Mouse (Mus musculus): Measurements from ENCODE around the gene 1700003H04Rik.

The 1700003H04Rik gene

DNA sequence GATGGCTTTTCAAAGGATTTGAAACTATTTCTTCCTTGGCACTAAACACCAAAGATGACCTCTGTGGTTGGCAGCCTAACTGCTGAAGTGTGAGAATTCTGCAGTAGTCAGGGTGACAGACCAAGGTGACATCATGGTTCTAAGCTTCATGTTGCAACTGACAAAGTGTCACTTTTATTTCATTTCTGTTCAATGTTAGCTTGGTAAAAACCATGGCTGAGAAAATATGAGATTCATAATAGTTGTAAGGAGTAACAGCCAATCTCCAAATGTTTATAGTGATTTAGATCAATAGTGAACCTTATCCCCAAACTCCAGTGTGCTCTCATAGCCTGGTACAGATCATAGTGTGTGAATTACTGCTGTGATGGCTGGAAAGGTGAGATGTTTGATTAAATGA lies at the start of gene 1700003H04Rik:
Gene 1700003H04Rik (minus strand): TSS at position 101 of the 400 bp plus-strand sequence.
- no peak for DNase-seq (ENCODE audit: low spot score in 2 of 2)

DNA sequence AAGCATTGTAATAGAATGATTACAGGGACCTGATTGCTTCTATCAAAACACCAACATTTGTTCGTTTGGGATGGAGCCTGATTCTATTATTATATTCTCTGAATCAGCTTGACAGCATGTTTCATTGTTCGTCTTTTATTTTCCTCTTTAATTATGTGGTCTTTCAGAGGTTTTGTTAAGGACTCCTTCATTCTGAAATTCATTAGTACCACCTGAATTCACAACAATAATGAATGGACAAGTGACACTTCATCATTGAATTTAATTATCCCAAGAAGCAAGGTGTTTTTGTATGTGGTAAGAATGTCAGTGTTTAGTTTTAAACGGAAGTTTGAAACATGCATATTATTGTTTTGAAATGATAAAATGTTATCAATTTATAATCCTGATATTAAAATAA lies 42.1 kb upstream of the 1700003H04Rik start:
- DNase-seq (ENCODE audit: low spot score in 2 of 2) = no peak

- no peak for DNase-seq (ENCODE audit: low spot score in 2 of 2)
These were observed 32.4 kb upstream of the 1700003H04Rik start for GRCm38 (mm10) chr3:124613287-124613686.

GRCm38 (mm10) chr3:124609956-124610355 lies 29.1 kb upstream of the 1700003H04Rik start:
- no peak for DNase-seq (ENCODE audit: low spot score in 2 of 2)

DNA sequence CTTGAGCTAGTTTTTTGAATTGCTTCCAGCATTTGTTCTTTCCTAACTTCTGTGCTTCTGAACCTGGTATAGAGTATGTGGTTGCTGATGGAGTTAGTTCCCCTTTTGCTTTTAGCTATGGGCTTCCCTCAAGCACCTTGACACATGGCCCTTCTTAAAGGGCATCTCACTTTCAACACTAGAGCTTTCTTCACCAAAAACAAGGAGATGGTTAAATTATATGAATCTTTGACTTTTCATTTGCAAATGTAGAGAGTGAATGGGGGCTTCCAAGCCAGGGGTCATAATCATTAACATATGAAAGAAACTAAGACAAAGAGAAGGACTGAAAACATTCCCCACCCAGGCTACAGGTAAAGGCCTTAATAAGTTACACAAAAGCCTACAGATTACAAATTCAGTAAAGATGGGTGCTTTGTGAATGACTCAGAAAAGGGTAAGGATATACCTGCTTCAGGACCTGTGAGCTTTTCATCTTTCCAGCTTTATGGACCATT lies 25.2 kb upstream of the 1700003H04Rik start:
- DNase-seq (ENCODE audit: low spot score in 2 of 2) = no peak

DNA sequence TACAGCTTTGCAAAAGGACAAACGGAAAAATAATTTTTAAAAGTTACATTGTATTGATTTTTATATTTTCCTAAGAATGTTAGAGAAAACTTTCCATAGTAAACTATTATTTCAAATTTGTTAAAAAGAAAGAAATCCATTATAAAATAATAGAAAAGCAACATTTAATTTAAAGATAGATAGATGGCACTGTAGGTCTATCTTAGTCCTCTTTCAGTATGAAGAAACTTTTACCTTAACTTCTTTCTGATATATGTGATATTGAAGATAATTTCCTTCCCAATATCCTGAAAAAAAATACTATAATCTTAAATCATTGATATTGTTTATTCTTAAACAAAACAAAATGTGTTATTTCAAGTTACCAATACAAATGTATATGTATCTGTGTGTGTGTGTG lies 24.6 kb upstream of the 1700003H04Rik start:
- DNase-seq (ENCODE audit: low spot score in 2 of 2) = no peak

DNA sequence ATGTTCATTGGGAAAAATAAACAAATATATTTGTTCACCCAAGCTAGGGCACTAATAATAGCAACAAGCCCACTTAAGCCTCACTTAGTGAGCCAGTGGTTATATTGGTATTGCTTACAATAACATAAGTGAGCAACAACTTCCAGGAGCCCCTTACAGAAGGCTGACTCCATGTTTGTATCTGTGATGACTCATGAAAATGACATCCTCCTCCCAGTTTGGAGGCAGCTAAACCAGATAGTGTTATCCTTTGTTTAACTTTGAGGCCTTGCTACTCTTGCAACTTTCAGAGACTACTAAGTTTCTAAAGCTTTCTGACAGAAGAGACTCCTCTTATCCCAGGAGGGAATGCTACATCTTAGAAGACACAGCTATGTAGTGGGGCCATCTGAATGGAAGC lies 16.9 kb upstream of the 1700003H04Rik start:
- no peak for DNase-seq (ENCODE audit: low spot score in 2 of 2)

DNA sequence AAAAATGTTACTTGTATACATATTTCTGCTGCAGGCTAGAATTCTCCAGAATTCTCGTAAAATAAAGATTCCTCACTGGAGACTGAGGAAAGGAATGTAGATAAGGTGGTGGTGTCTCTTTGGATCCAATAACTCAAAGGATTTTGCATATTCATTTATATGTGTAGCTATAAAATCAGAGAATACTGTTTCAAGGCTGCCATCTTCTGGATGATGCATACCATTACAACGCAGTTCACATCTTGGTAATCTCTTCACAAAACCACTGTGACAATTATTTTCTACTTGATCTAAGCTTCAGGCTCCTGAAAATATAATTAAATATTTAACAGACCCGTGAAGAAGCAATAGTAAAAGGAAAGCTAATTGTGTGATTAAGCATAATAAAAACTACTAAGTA lies 6.6 kb upstream of the 1700003H04Rik start:
- no peak for DNase-seq (ENCODE audit: low spot score in 2 of 2)

GRCm38 (mm10) chr3:124585761-124586160 lies 4.9 kb upstream of the 1700003H04Rik start:
- peak in 1 of 2 experiments; percentile 8 for DNase-seq (ENCODE audit: low spot score in 2 of 2)

DNA sequence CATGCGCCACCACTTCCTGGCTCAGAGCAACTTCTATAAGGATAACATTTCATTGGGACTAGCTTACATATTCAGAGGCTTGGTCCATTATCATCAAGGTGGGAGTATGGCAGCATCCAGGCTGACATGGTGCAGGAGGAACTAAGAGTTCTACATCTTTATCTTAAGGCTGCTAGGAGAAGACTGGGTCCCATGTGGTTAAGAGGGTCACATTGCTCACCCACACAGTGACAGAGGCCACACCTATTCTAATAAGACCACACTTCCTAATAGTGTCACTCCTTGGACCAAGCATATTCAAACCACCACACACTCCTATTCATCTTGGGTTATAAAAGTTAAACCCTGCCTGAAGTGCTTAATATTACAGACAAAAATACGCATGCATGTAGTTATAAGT lies 23.6 kb downstream of the 1700003H04Rik start:
- no peak for DNase-seq (ENCODE audit: low spot score in 2 of 2)

DNA sequence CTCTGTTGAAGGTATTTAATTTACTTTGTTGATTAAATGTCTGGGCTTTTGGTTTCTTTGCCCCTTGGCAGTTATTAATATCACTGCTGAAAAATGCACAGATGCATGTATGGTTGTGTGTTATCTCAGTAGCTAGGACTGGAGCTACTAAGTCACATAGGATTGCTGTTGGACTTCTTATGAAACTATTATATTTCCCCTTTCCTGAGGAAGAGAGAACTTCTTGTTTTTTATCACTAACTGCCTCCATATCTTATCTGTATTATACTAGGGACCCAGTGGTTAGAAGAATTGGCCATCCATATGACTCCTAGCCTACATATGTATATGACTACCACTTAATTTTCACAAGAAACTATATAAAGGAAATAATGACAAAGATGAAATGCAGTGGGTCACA lies 24.9 kb downstream of the 1700003H04Rik start:
- DNase-seq (ENCODE audit: low spot score in 2 of 2) = no peak

DNA sequence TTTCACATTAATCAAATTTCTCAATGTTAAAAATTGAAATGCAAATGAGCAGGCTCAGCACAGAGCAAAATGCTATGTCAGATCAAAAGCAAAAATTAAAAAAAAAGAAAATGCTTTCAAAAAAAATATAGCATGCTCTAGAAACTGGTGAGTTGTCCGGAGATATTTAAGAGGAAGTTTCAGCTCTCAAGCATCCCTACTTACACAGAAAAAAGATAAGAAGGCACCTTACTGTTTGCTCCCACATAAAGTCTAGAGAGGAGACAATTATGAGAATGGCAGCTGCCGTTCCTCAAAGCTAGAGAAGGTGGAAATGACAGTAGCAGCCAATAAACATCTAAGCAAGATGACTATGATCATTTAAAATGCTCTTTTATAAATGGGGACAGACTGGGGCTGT lies 25.8 kb downstream of the 1700003H04Rik start:
- DNase-seq (ENCODE audit: low spot score in 2 of 2) = no peak

DNA sequence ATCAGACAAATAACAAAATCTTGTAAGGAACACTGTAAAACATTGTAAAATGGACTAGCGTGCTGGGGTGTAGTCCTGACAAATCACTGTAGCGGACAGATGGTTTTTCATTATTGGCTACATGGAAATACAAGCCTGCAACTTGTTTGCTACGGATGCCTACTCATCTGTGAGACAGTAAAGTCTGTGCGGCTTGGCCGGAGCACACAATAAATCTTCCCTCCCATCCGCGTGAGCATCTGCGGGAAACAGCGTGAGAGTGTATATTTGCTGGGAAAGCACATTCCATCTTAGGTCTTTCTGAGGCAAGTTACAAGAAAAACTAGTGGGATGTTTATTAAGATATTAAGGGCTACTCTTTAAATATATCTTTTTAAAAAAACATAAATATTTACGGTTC lies 32.0 kb downstream of the 1700003H04Rik start:
- peak in 1 of 2 experiments; percentile 27 for DNase-seq (ENCODE audit: low spot score in 2 of 2)

- DNase-seq (ENCODE audit: low spot score in 2 of 2) = no peak
These were observed 42.6 kb downstream of the 1700003H04Rik start for GRCm38 (mm10) chr3:124538260-124538659.

DNA sequence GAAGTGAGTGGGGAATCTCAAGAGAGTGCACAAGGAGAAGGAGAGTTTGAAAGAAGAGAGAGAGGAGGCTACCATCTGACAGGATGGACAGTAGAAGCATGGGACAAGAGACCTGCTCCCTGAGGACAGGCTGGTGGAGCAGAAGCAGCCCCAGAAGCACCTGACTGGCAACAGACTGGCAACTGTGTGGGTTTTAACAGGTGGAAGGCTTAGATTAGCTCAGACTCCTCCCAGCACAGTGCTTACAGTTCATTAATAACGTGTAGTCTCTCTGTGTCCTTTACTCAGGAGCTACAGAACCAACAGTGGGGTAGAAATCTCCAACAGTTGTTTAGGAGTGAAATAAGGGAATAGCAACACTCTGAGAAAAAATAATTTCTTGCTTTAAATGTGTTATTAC lies 44.3 kb downstream of the 1700003H04Rik start:
- DNase-seq (ENCODE audit: low spot score in 2 of 2) = no peak

DNA sequence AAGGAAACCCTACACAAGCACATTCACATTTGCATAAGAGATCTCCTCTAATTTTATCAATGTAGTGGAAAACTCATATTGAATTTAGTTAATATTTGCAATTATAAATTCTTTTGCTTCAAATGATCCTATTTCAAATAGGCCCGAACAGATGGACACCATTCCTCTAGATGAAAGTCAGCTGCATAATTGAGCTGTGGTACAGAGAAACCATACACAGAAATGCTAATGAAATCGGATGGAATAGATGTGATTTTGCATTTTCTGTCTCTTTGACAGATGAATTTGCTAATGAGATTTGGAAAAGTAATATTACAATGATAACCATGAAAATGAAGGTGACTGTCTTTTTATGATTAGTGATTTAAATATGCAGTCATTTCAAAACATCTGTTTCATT lies 62.1 kb downstream of the 1700003H04Rik start:
- no peak for DNase-seq (ENCODE audit: low spot score in 2 of 2)
